Mouse (Mus musculus) cerebellum, adult 2 months (tissue): ENCODE results near the gene Mroh2a.

Experiments used
- CTCF ChIP-seq: fragments of 200-500 bp; IDR thresholded peaks from 2 replicates; pipeline ENCODE4 v1.5.1; 2011; ENCODE audit warnings: low read depth, mild to moderate bottlenecking, control low read depth, low read length, moderate library complexity, borderline replicate concordance; ENCODE audit not compliant: insufficient read depth
- POLR2A ChIP-seq: fragments of 200-500 bp; IDR thresholded peaks from 2 replicates; pipeline ENCODE4 v1.6.1; 2011; ENCODE audit warnings: low read length, control low read depth, borderline replicate concordance; ENCODE audit not compliant: insufficient read depth

DNA sequence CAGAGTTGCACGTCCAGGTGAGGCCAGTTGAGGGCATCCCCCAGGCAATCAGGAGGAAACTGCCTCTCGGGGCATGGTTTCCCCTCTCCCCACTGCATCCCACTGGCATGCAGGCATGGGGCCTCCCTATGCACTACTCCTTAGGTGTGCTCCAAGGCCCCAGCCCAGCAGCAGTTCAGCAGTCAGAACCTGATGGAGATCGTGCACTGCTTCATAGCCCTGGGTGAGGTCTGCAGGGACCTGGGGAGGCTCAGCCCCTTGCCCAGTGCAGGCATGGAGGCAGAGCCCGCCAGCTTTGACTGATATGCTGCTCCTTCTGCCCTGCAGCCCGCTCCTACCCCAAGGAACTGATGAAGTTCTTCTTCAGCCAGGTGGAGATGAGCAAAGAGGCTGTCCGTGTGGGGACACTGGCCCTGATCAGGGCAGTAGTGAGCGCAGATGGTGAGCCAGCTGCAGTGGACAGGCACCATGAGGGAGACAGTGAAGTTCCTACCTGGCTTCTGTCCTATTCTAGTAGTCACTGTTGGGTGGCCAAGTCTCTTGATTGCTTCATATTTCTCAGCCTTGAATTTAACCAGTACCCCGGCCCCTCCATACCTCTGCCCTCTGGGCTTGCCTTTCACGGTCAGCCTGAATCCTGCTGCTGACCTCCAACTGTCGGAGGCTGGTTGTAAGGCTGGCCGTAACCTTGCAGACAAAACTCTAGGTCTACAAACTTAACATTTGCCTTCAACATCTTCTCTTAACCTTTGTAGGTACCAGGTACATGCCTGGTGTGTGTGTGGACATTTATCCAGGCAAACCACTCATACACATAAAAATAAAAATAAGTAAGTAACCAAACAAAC lies 8.5 kb downstream of the Mroh2a start:
- no peak for TF ChIP-seq POLR2A
- no peak for TF ChIP-seq CTCF
